Mouse (Mus musculus): ENCODE results near the gene Tdo2. TPM values are rescaled to one million over a fixed set of nuclear protein-coding genes. Genes with fewer than 3 reads are reported as not detected.

Tdo2 gene
- polyA plus RNA-seq, 1 experiment, result not detected

- H3ac ChIP-seq (ENCODE audit: control insufficient read depth, insufficient read length, low read depth), result no peak overlapping the region
- no peak overlapping the region for H3K4me3 ChIP-seq (ENCODE audit: insufficient read depth, poor library complexity, severe bottlenecking)
- no peaks in the 10 kb centered on the region for H3K79me3 ChIP-seq (ENCODE audit: low read depth)
- H3K36me3 ChIP-seq (ENCODE audit: control insufficient read depth, insufficient read depth), result no peaks in the 10 kb centered on the region
- no peaks in the 10 kb centered on the region for H3K27me3 ChIP-seq (ENCODE audit: control insufficient read depth, insufficient read depth, insufficient read length)
- H3K79me2 ChIP-seq (ENCODE audit: control insufficient read depth, insufficient read depth), result no peaks in the 10 kb centered on the region
- TF ChIP-seq MYOD1 (IDR thresholded peaks at IDR 0.05; ENCODE audit: control insufficient read depth, insufficient read length, low read depth), result no peak
- TF ChIP-seq CTCF (IDR thresholded peaks at IDR 0.05; ENCODE audit: control insufficient read depth, insufficient read depth, insufficient read length), result no peak
- no peak for TF ChIP-seq MYOG (IDR thresholded peaks at IDR 0.05; ENCODE audit: control insufficient read depth, extremely low read depth, insufficient read length)
- no peak for TF ChIP-seq FOSL1 (IDR thresholded peaks at IDR 0.05; ENCODE audit: insufficient read depth, low read length, poor library complexity, severe bottlenecking)
- no peak for TF ChIP-seq MAX (IDR thresholded peaks at IDR 0.05)
- no peak for TF ChIP-seq USF1 (IDR thresholded peaks at IDR 0.05; ENCODE audit: low read depth)
Observed at GRCm38 (mm10) chr3:81919681-81920080, 56.3 kb downstream of the Tdo2 start.

- Histone ChIP-seq H3K4me3 (ENCODE audit: insufficient read depth, poor library complexity, severe bottlenecking) (no peak overlapping the region), H3K36me3 (ENCODE audit: control insufficient read depth, insufficient read depth) (no peaks in the 10 kb centered on the region), H3ac (ENCODE audit: control insufficient read depth, insufficient read length, low read depth) (no peak overlapping the region), H3K27me3 (ENCODE audit: control insufficient read depth, insufficient read depth, insufficient read length) (no peaks in the 10 kb centered on the region), H3K79me2 (ENCODE audit: control insufficient read depth, insufficient read depth) (no peaks in the 10 kb centered on the region), H3K79me3 (ENCODE audit: low read depth) (no peaks in the 10 kb centered on the region)
- TF ChIP-seq CTCF (IDR thresholded peaks at IDR 0.05; ENCODE audit: control insufficient read depth, insufficient read depth, insufficient read length) (no peak), MYOD1 (IDR thresholded peaks at IDR 0.05; ENCODE audit: control insufficient read depth, insufficient read length, low read depth) (peak; percentile 84), MYOG (IDR thresholded peaks at IDR 0.05; ENCODE audit: control insufficient read depth, extremely low read depth, insufficient read length) (no peak), FOSL1 (IDR thresholded peaks at IDR 0.05; ENCODE audit: insufficient read depth, low read length, poor library complexity, severe bottlenecking) (peak; percentile 75), MAX (IDR thresholded peaks at IDR 0.05) (no peak), USF1 (IDR thresholded peaks at IDR 0.05; ENCODE audit: low read depth) (no peak), CEBPB (IDR thresholded peaks at IDR 0.05; ENCODE audit: low read depth) (no peak)
Observed at GRCm38 (mm10) chr3:81918215-81918614, 57.8 kb downstream of the Tdo2 start.

- no peaks in the 10 kb centered on the region for H3K36me3 ChIP-seq (ENCODE audit: control insufficient read depth, insufficient read depth)
- H3K79me2 ChIP-seq (ENCODE audit: control insufficient read depth, insufficient read depth), result no peaks in the 10 kb centered on the region
- TF ChIP-seq MYOD1 (IDR thresholded peaks at IDR 0.05; ENCODE audit: control insufficient read depth, insufficient read length, low read depth) (no peak), FOSL1 (IDR thresholded peaks at IDR 0.05; ENCODE audit: insufficient read depth, low read length, poor library complexity, severe bottlenecking) (peak; percentile 55), MAX (IDR thresholded peaks at IDR 0.05) (no peak), CTCF (IDR thresholded peaks at IDR 0.05; ENCODE audit: control insufficient read depth, insufficient read depth, insufficient read length) (no peak), USF1 (IDR thresholded peaks at IDR 0.05; ENCODE audit: low read depth) (no peak), CEBPB (IDR thresholded peaks at IDR 0.05; ENCODE audit: low read depth) (peak; percentile 70), MYOG (IDR thresholded peaks at IDR 0.05; ENCODE audit: control insufficient read depth, extremely low read depth, insufficient read length) (no peak)
- no peaks in the 10 kb centered on the region for H3K27me3 ChIP-seq (ENCODE audit: control insufficient read depth, insufficient read depth, insufficient read length)
- no peaks in the 10 kb centered on the region for H3K79me3 ChIP-seq (ENCODE audit: low read depth)
- no peak overlapping the region for H3ac ChIP-seq (ENCODE audit: control insufficient read depth, insufficient read length, low read depth)
- no peak overlapping the region for H3K4me3 ChIP-seq (ENCODE audit: insufficient read depth, poor library complexity, severe bottlenecking)
Observed at GRCm38 (mm10) chr3:81917354-81917935, 58.6 kb downstream of the Tdo2 start.

- H3K27me3 ChIP-seq (ENCODE audit: control insufficient read depth, insufficient read depth, insufficient read length), result no peaks in the 10 kb centered on the region
- no peaks in the 10 kb centered on the region for H3K79me3 ChIP-seq (ENCODE audit: low read depth)
- no peak overlapping the region for H3K4me3 ChIP-seq (ENCODE audit: insufficient read depth, poor library complexity, severe bottlenecking)
- no peak for TF ChIP-seq CTCF (IDR thresholded peaks at IDR 0.05; ENCODE audit: control insufficient read depth, insufficient read depth, insufficient read length)
- peak; percentile 60 for TF ChIP-seq FOSL1 (IDR thresholded peaks at IDR 0.05; ENCODE audit: insufficient read depth, low read length, poor library complexity, severe bottlenecking)
- peak; percentile 49 for TF ChIP-seq MYOD1 (IDR thresholded peaks at IDR 0.05; ENCODE audit: control insufficient read depth, insufficient read length, low read depth)
- H3ac ChIP-seq (ENCODE audit: control insufficient read depth, insufficient read length, low read depth), result no peak overlapping the region
- no peaks in the 10 kb centered on the region for H3K36me3 ChIP-seq (ENCODE audit: control insufficient read depth, insufficient read depth)
- H3K79me2 ChIP-seq (ENCODE audit: control insufficient read depth, insufficient read depth), result no peaks in the 10 kb centered on the region
Observed at GRCm38 (mm10) chr3:81916030-81916686, 59.8 kb downstream of the Tdo2 start.

GRCm38 (mm10) chr3:81910286-81911036, 65.5 kb downstream of the Tdo2 start:
- TF ChIP-seq CEBPB (IDR thresholded peaks at IDR 0.05; ENCODE audit: low read depth) (peak; percentile 6), MYOG (IDR thresholded peaks at IDR 0.05; ENCODE audit: control insufficient read depth, extremely low read depth, insufficient read length) (no peak), MAX (IDR thresholded peaks at IDR 0.05) (peak; percentile 77), MYOD1 (IDR thresholded peaks at IDR 0.05; ENCODE audit: control insufficient read depth, insufficient read length, low read depth) (peak; percentile 98), USF1 (IDR thresholded peaks at IDR 0.05; ENCODE audit: low read depth) (peak; percentile 53), FOSL1 (IDR thresholded peaks at IDR 0.05; ENCODE audit: insufficient read depth, low read length, poor library complexity, severe bottlenecking) (no peak), CTCF (IDR thresholded peaks at IDR 0.05; ENCODE audit: control insufficient read depth, insufficient read depth, insufficient read length) (no peak)

More at GRCm38 (mm10) chr3:81910286-81911036, 65.5 kb downstream of the Tdo2 start:
- Histone ChIP-seq H3K27me3 (ENCODE audit: control insufficient read depth, insufficient read depth, insufficient read length) (no peaks in the 10 kb centered on the region), H3K79me2 (ENCODE audit: control insufficient read depth, insufficient read depth) (no peaks in the 10 kb centered on the region), H3K4me3 (ENCODE audit: insufficient read depth, poor library complexity, severe bottlenecking) (no peak overlapping the region), H3K36me3 (ENCODE audit: control insufficient read depth, insufficient read depth) (no peaks in the 10 kb centered on the region), H3K79me3 (ENCODE audit: low read depth) (no peaks in the 10 kb centered on the region), H3ac (ENCODE audit: control insufficient read depth, insufficient read length, low read depth) (no peak overlapping the region)

Other genes with a start within 250 kb of the Tdo2 start
- 0.83 TPM for gene Ctso, start 43.6 kb downstream of the Tdo2 start, polyA plus RNA-seq (2012; fragmentation: generic; extraction: Trizol)
- gene Asic5, start 6.1 kb upstream of the Tdo2 start, polyA plus RNA-seq (2012; fragmentation: generic; extraction: Trizol), result not detected
- gene Gucy1b1, start 98.5 kb upstream of the Tdo2 start, polyA plus RNA-seq (2012; fragmentation: generic; extraction: Trizol), result not detected
- gene Gucy1a1, start 169.6 kb upstream of the Tdo2 start, polyA plus RNA-seq (2012; fragmentation: generic; extraction: Trizol), result not detected

Data from C2C12 (cell line).